Mouse (Mus musculus) Muller cell, postnatal 12 days (primary cell): ENCODE measurements around the gene Nubpl.

Experiments used
- DNase-seq: peaks from one replicate; pipeline ENCODE4 v3.0.0-alpha.2; 2015; ENCODE audit errors: inconsistent ontology term

Nubpl gene

GRCm38 (mm10) chr12:52328488-52328887 is 231.0 kb downstream of the Nubpl start:
- DNase-seq, result no peak

DNA sequence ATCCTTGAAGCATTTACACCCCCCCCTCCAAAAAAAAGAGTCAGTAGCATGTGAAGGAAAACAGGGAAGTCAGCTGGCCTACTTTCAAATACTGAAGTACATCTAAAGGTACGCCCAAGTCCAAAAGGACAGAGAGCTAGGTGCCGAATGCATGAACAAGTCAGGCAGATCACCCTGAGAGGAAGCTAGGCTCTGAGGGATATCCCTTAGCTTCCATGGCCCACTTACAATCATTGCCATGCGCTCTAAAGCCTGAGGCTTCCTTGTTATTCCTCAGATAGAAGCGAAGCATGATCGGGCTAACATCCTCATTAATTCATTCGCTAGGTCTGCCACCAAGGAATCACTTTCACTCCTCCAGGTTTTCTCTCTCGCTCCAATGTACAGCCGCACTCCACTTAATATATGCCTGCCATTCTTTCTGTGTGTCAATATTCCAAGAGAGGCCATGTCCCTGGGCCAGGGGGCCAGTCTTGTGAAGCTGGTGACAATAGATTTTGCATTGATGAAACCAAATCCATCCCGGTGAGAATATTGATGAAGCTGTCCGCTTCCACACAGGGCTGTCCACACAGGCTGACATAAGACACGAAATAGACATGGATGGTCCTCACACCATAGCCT is 237.7 kb downstream of the Nubpl start:
- DNase-seq, result no peak

GRCm38 (mm10) chr12:52338136-52338753 is 240.7 kb downstream of the Nubpl start:
- peak; percentile 39 for DNase-seq

- no peak for DNase-seq
Measured at GRCm38 (mm10) chr12:52346611-52347010, 249.1 kb downstream of the Nubpl start.

GRCm38 (mm10) chr12:52350276-52350675 is 252.7 kb downstream of the Nubpl start:
- DNase-seq, result no peak

GRCm38 (mm10) chr12:52359484-52359883 is 261.9 kb downstream of the Nubpl start:
- no peak for DNase-seq

- no peak for DNase-seq
Measured at GRCm38 (mm10) chr12:52360136-52360535, 262.6 kb downstream of the Nubpl start.

- DNase-seq, result no peak
Measured at GRCm38 (mm10) chr12:52361198-52361597, 263.7 kb downstream of the Nubpl start.
